In genomic region chr2:38668802-38669580, GRCm38 (mm10) we compare ENCODE assay signal across 8 mouse cellular contexts. TPM values are rescaled to one million over a fixed set of nuclear protein-coding genes. Genes with fewer than 3 reads are reported as not detected.
DNase-seq lines count a peak whose midpoint lies in the region; ATAC-seq and TF ChIP-seq lines count a peak whose summit lies in the region.

No protein-coding gene starts in this region.

- no peaks in the 10 kb centered on the region for H3K9me3 ChIP-seq in embryonic facial prominence, embryonic 11.5 days (replicated peaks; ENCODE audit: control insufficient read depth, low read length)
- H3K9me3 ChIP-seq in lung, embryonic 15.5 days: no peaks in the 10 kb centered on the region
- no peaks in the 10 kb centered on the region for H3K9me3 ChIP-seq in stomach, postnatal 0 days (ENCODE audit: control insufficient read depth, low read length)

- H3K9ac ChIP-seq in embryonic facial prominence, embryonic 11.5 days (replicated peaks; ENCODE audit: low read length): 0 out of 2 replicates have a peak overlapping the region, but pooled peaks have one; percentile 13
- H3K9ac ChIP-seq in lung, embryonic 15.5 days: no peak overlapping the region
- H3K9ac ChIP-seq in stomach, postnatal 0 days (ENCODE audit: low read length): no peak overlapping the region

- H3K4me2 ChIP-seq in embryonic facial prominence, embryonic 11.5 days (ENCODE audit: low read depth, low read length): peak overlapping the region; percentile 21; the same call in 1 of the 2 replicates
- peak overlapping the region; percentile 18 for H3K4me2 ChIP-seq in lung, embryonic 15.5 days
- peak overlapping the region; percentile 31 for H3K4me2 ChIP-seq in stomach, postnatal 0 days (replicated peaks; ENCODE audit: low read depth)

- H3K27me3 ChIP-seq in embryonic facial prominence, embryonic 11.5 days (ENCODE audit: control insufficient read depth, insufficient read depth, low read length): no peaks in the 10 kb centered on the region
- H3K27me3 ChIP-seq in lung, embryonic 15.5 days: peaks cover 12% of the 10 kb centered on the region; the same call in 1 of the 2 replicates
- H3K27me3 ChIP-seq in stomach, postnatal 0 days (ENCODE audit: control insufficient read depth, insufficient read depth, low read length): no peaks in the 10 kb centered on the region

- DNase-seq in gastrocnemius, postnatal 14 days: peak; percentile 19
- DNase-seq in gastrocnemius, postnatal 36 days: no peak
- DNase-seq in embryonic facial prominence, embryonic 11.5 days (ENCODE audit: low spot score): peak; percentile 77
- DNase-seq in kidney, adult 11 months: peak; percentile 38
- DNase-seq in stomach, postnatal 0 days (ENCODE audit: low spot score): peak; percentile 61
- no peak for DNase-seq in layer of hippocampus, postnatal 10 days (ENCODE audit: low spot score in 2 of 2)
- no peak for DNase-seq in layer of hippocampus, adult 18-20 months (ENCODE audit: low spot score in 2 of 2)

- H3K27ac ChIP-seq in embryonic facial prominence, embryonic 11.5 days (replicated peaks; ENCODE audit: low read depth, low read length): no peak overlapping the region
- no peak overlapping the region for H3K27ac ChIP-seq in lung, embryonic 15.5 days
- no peak overlapping the region for H3K27ac ChIP-seq in stomach, postnatal 0 days (replicated peaks)

- 13% methylated on average over 17 of the region's 17 CpGs for WGBS in embryonic facial prominence, embryonic 11.5 days
- WGBS in lung, embryonic 15.5 days: 13% methylated on average over 17 of the region's 17 CpGs
- 15% methylated on average over 17 of the region's 17 CpGs for WGBS in stomach, postnatal 0 days

- H3K4me1 ChIP-seq in embryonic facial prominence, embryonic 11.5 days (ENCODE audit: control insufficient read depth, insufficient read depth, low read length): no peaks in the 10 kb centered on the region
- no peaks in the 10 kb centered on the region for H3K4me1 ChIP-seq in lung, embryonic 15.5 days
- H3K4me1 ChIP-seq in stomach, postnatal 0 days (replicated peaks; ENCODE audit: control insufficient read depth, insufficient read depth): no peaks in the 10 kb centered on the region

- ATAC-seq in embryonic facial prominence, embryonic 11.5 days (replicated peaks; ENCODE audit: insufficient number of reproducible peaks, low FRiP score, low TSS enrichment, low read depth): peak; percentile 64; the same call in 1 of the 2 replicates
- ATAC-seq in lung, embryonic 15.5 days (ENCODE audit: borderline replicate concordance, extremely low read depth, low FRiP score, low TSS enrichment): peak; percentile 73; the same call in 1 of the 2 replicates
- peak; percentile 69 for ATAC-seq in stomach, postnatal 0 days (ENCODE audit: low FRiP score, low TSS enrichment)

- H3K36me3 ChIP-seq in embryonic facial prominence, embryonic 11.5 days (replicated peaks; ENCODE audit: control insufficient read depth, insufficient read depth, low read depth, low read length): no peaks in the 10 kb centered on the region
- no peaks in the 10 kb centered on the region for H3K36me3 ChIP-seq in lung, embryonic 15.5 days
- no peaks in the 10 kb centered on the region for H3K36me3 ChIP-seq in stomach, postnatal 0 days (ENCODE audit: control insufficient read depth, insufficient read depth, low read length)

- intact Hi-C loops in gastrocnemius, postnatal 14 days (cut with DNase I; ENCODE audit: low total_unique reads): no loop called here
- intact Hi-C loops in gastrocnemius, postnatal 36 days (cut with DNase I): no loop called here

- TF ChIP-seq CTCF in stomach, postnatal 0 days (IDR thresholded peaks at IDR 0.05; ENCODE audit: low read depth): peak; percentile 55

- H3K4me3 ChIP-seq in embryonic facial prominence, embryonic 11.5 days (ENCODE audit: low read depth, low read length): no peak overlapping the region
- no peak overlapping the region for H3K4me3 ChIP-seq in lung, embryonic 15.5 days
- H3K4me3 ChIP-seq in stomach, postnatal 0 days (ENCODE audit: low read depth, low read length): no peak overlapping the region

- no peak for TF ChIP-seq EP300 in stomach, postnatal 0 days (optimal IDR thresholded peaks at IDR 0.05)

RNA-seq across cellular contexts. Expression of gene Psmb7, which starts 25.1 kb away (rescaled TPM):
- 100 to 1,000 TPM; 280 to 288 TPM for total RNA-seq in gastrocnemius, postnatal 14 days (2021)
- 100 to 1,000 TPM; 282 to 284 TPM for total RNA-seq in gastrocnemius, postnatal 36 days (2021)
- polyA plus RNA-seq in embryonic facial prominence, embryonic 11.5 days (2014; fragmentation: Nextera tagmentation; extraction: Ambion mirVana): 363 and 368 TPM in 2 replicates
- polyA plus RNA-seq in lung, embryonic 15.5 days (2015; fragmentation: Nextera tagmentation; extraction: Ambion mirVana): 241 and 270 TPM in 2 replicates
- 162 and 166 TPM in 2 replicates for polyA plus RNA-seq in stomach, postnatal 0 days (2015; fragmentation: Nextera tagmentation; extraction: Ambion mirVana)
- total RNA-seq in layer of hippocampus, postnatal 10 days (2021): 100 to 1,000 TPM; 250 to 255 TPM
- 100 to 1,000 TPM; 193 to 196 TPM for total RNA-seq in layer of hippocampus, adult 18-20 months (2021)

RNA-seq across cellular contexts. Expression of gene Nr5a1, which starts 45.4 kb away (rescaled TPM):
- not detected for total RNA-seq in gastrocnemius, postnatal 14 days (2021)
- total RNA-seq in gastrocnemius, postnatal 36 days (2021): not detected
- 0.70 and 0.93 TPM in 2 replicates for polyA plus RNA-seq in embryonic facial prominence, embryonic 11.5 days (2014; fragmentation: Nextera tagmentation; extraction: Ambion mirVana)
- 0.16 and 0.33 TPM in 2 replicates for polyA plus RNA-seq in lung, embryonic 15.5 days (2015; fragmentation: Nextera tagmentation; extraction: Ambion mirVana)
- 0.28 and 0.33 TPM in 2 replicates for polyA plus RNA-seq in stomach, postnatal 0 days (2015; fragmentation: Nextera tagmentation; extraction: Ambion mirVana)
- total RNA-seq in layer of hippocampus, postnatal 10 days (2021): not detected
- total RNA-seq in layer of hippocampus, adult 18-20 months (2021): not detected

Comparison
In these comparisons a context has a peak if more than half of its experiments do, and no peak if none do; other contexts are left out.
1. DNase-seq: peak in gastrocnemius, postnatal 14 days (single experiment), embryonic facial prominence, embryonic 11.5 days (single experiment), kidney, adult 11 months (single experiment) and stomach, postnatal 0 days (single experiment); none in gastrocnemius, postnatal 36 days (0 of 2), layer of hippocampus, postnatal 10 days (0 of 2) and layer of hippocampus, adult 18-20 months (0 of 2).
2. Peak in every context shown above with its lines, with median percentiles within 50 percentile points of each other: ATAC-seq and H3K4me2 ChIP-seq.